Mouse (Mus musculus): ENCODE results near the gene 1700025G04Rik. TPM values are rescaled to one million over a fixed set of nuclear protein-coding genes. Genes with fewer than 3 reads are reported as not detected.

Gene 1700025G04Rik
- polyA plus RNA-seq, 1 experiment from 2014 or later, result 27.8 TPM

GRCm38 (mm10) chr1:151861334-151861995, 228.5 kb downstream of the 1700025G04Rik start:
- H3K36me3 ChIP-seq (ENCODE audit: control insufficient read depth, insufficient read depth, low read length), result no peaks in the 10 kb centered on the region
- ATAC-seq (ENCODE audit: low FRiP score, low TSS enrichment), result no peak
- no peaks in the 10 kb centered on the region for H3K9me3 ChIP-seq (ENCODE audit: control insufficient read depth, low read length)
- WGBS, result 67% methylated on average over 20 of the region's 20 CpGs
- H3K4me2 ChIP-seq (ENCODE audit: low read length), result no peak overlapping the region
- no peaks in the 10 kb centered on the region for H3K27me3 ChIP-seq (ENCODE audit: control insufficient read depth, insufficient read depth, low read length)
- no peaks in the 10 kb centered on the region for H3K4me1 ChIP-seq (ENCODE audit: control insufficient read depth, insufficient read depth, low read length)
- no peak overlapping the region for H3K9ac ChIP-seq (replicated peaks; ENCODE audit: low read length)
- H3K4me3 ChIP-seq (replicated peaks; ENCODE audit: low read depth, low read length), result no peak overlapping the region
- H3K27ac ChIP-seq (replicated peaks; ENCODE audit: low read depth, low read length), result no peak overlapping the region
- DNase-seq, result no peak

- H3K9ac ChIP-seq (replicated peaks; ENCODE audit: low read length), result no peak overlapping the region
- ATAC-seq (ENCODE audit: low FRiP score, low TSS enrichment) (no peak), DNase-seq (no peak)
- no peaks in the 10 kb centered on the region for H3K27me3 ChIP-seq (ENCODE audit: control insufficient read depth, insufficient read depth, low read length)
- H3K9me3 ChIP-seq (ENCODE audit: control insufficient read depth, low read length), result no peaks in the 10 kb centered on the region
- no peaks in the 10 kb centered on the region for H3K4me1 ChIP-seq (ENCODE audit: control insufficient read depth, insufficient read depth, low read length)
- H3K36me3 ChIP-seq (ENCODE audit: control insufficient read depth, insufficient read depth, low read length), result no peaks in the 10 kb centered on the region
- H3K4me2 ChIP-seq (ENCODE audit: low read length), result no peak overlapping the region
- H3K4me3 ChIP-seq (replicated peaks; ENCODE audit: low read depth, low read length), result no peak overlapping the region
- 95% methylated on average over 1 of the region's 1 CpGs for WGBS
- H3K27ac ChIP-seq (replicated peaks; ENCODE audit: low read depth, low read length), result no peak overlapping the region
Observed at GRCm38 (mm10) chr1:151858474-151858873, 231.5 kb downstream of the 1700025G04Rik start.

- H3K4me1 ChIP-seq (ENCODE audit: control insufficient read depth, insufficient read depth, low read length), result no peaks in the 10 kb centered on the region
- no peak for ATAC-seq (ENCODE audit: low FRiP score, low TSS enrichment)
- H3K4me2 ChIP-seq (ENCODE audit: low read length), result no peak overlapping the region
- DNase-seq, result no peak
- H3K36me3 ChIP-seq (ENCODE audit: control insufficient read depth, insufficient read depth, low read length), result no peaks in the 10 kb centered on the region
- 65% methylated on average over 1 of the region's 1 CpGs for WGBS
- H3K4me3 ChIP-seq (replicated peaks; ENCODE audit: low read depth, low read length), result no peak overlapping the region
- H3K9me3 ChIP-seq (ENCODE audit: control insufficient read depth, low read length), result no peaks in the 10 kb centered on the region
- H3K27me3 ChIP-seq (ENCODE audit: control insufficient read depth, insufficient read depth, low read length), result no peaks in the 10 kb centered on the region
- no peak overlapping the region for H3K27ac ChIP-seq (replicated peaks; ENCODE audit: low read depth, low read length)
- no peak overlapping the region for H3K9ac ChIP-seq (replicated peaks; ENCODE audit: low read length)
Observed at GRCm38 (mm10) chr1:151855561-151855960, 234.4 kb downstream of the 1700025G04Rik start.

- 14% methylated on average over 3 of the region's 3 CpGs for WGBS
- DNase-seq (no peak), ATAC-seq (ENCODE audit: low FRiP score, low TSS enrichment) (no peak)
- Histone ChIP-seq H3K36me3 (ENCODE audit: control insufficient read depth, insufficient read depth, low read length) (no peaks in the 10 kb centered on the region), H3K27ac (replicated peaks; ENCODE audit: low read depth, low read length) (no peak overlapping the region), H3K9me3 (ENCODE audit: control insufficient read depth, low read length) (no peaks in the 10 kb centered on the region), H3K9ac (replicated peaks; ENCODE audit: low read length) (no peak overlapping the region), H3K27me3 (ENCODE audit: control insufficient read depth, insufficient read depth, low read length) (no peaks in the 10 kb centered on the region), H3K4me3 (replicated peaks; ENCODE audit: low read depth, low read length) (no peak overlapping the region), H3K4me2 (ENCODE audit: low read length) (no peak overlapping the region), H3K4me1 (ENCODE audit: control insufficient read depth, insufficient read depth, low read length) (no peaks in the 10 kb centered on the region)
Observed at GRCm38 (mm10) chr1:151851976-151852375, 237.9 kb downstream of the 1700025G04Rik start.

- H3K36me3 ChIP-seq (ENCODE audit: control insufficient read depth, insufficient read depth, low read length), result no peaks in the 10 kb centered on the region
- WGBS, result 81% methylated on average over 20 of the region's 20 CpGs
- no peak overlapping the region for H3K9ac ChIP-seq (replicated peaks; ENCODE audit: low read length)
- H3K9me3 ChIP-seq (ENCODE audit: control insufficient read depth, low read length), result no peaks in the 10 kb centered on the region
- DNase-seq (peak; percentile 34), ATAC-seq (ENCODE audit: low FRiP score, low TSS enrichment) (no peak)
- no peaks in the 10 kb centered on the region for H3K4me1 ChIP-seq (ENCODE audit: control insufficient read depth, insufficient read depth, low read length)
- H3K27me3 ChIP-seq (ENCODE audit: control insufficient read depth, insufficient read depth, low read length), result no peaks in the 10 kb centered on the region
- no peak overlapping the region for H3K4me3 ChIP-seq (replicated peaks; ENCODE audit: low read depth, low read length)
- no peak overlapping the region for H3K27ac ChIP-seq (replicated peaks; ENCODE audit: low read depth, low read length)
- H3K4me2 ChIP-seq (ENCODE audit: low read length), result no peak overlapping the region
Observed at GRCm38 (mm10) chr1:151851051-151851848, 238.7 kb downstream of the 1700025G04Rik start.

- 85% methylated on average over 16 of the region's 16 CpGs for WGBS
- Histone ChIP-seq H3K4me1 (ENCODE audit: control insufficient read depth, insufficient read depth, low read length) (no peaks in the 10 kb centered on the region), H3K36me3 (ENCODE audit: control insufficient read depth, insufficient read depth, low read length) (no peaks in the 10 kb centered on the region), H3K4me3 (replicated peaks; ENCODE audit: low read depth, low read length) (no peak overlapping the region), H3K9ac (replicated peaks; ENCODE audit: low read length) (no peak overlapping the region), H3K9me3 (ENCODE audit: control insufficient read depth, low read length) (no peaks in the 10 kb centered on the region), H3K27me3 (ENCODE audit: control insufficient read depth, insufficient read depth, low read length) (no peaks in the 10 kb centered on the region), H3K27ac (replicated peaks; ENCODE audit: low read depth, low read length) (no peak overlapping the region), H3K4me2 (ENCODE audit: low read length) (no peak overlapping the region)
- ATAC-seq (ENCODE audit: low FRiP score, low TSS enrichment) (no peak), DNase-seq (no peak)
Observed at GRCm38 (mm10) chr1:151849993-151850608, 239.8 kb downstream of the 1700025G04Rik start.

- Histone ChIP-seq H3K4me2 (ENCODE audit: low read length) (no peak overlapping the region), H3K27ac (replicated peaks; ENCODE audit: low read depth, low read length) (no peak overlapping the region), H3K9me3 (ENCODE audit: control insufficient read depth, low read length) (no peaks in the 10 kb centered on the region), H3K27me3 (ENCODE audit: control insufficient read depth, insufficient read depth, low read length) (no peaks in the 10 kb centered on the region), H3K9ac (replicated peaks; ENCODE audit: low read length) (no peak overlapping the region), H3K4me1 (ENCODE audit: control insufficient read depth, insufficient read depth, low read length) (no peaks in the 10 kb centered on the region), H3K36me3 (ENCODE audit: control insufficient read depth, insufficient read depth, low read length) (no peaks in the 10 kb centered on the region), H3K4me3 (replicated peaks; ENCODE audit: low read depth, low read length) (no peak overlapping the region)
- ATAC-seq (ENCODE audit: low FRiP score, low TSS enrichment), result no peak
- 88% methylated on average over 2 of the region's 2 CpGs for WGBS
- DNase-seq, result no peak
Observed at GRCm38 (mm10) chr1:151848286-151848685, 241.6 kb downstream of the 1700025G04Rik start.

- Histone ChIP-seq H3K4me1 (ENCODE audit: control insufficient read depth, insufficient read depth, low read length) (no peaks in the 10 kb centered on the region), H3K27me3 (ENCODE audit: control insufficient read depth, insufficient read depth, low read length) (no peaks in the 10 kb centered on the region), H3K9ac (replicated peaks; ENCODE audit: low read length) (no peak overlapping the region), H3K4me2 (ENCODE audit: low read length) (no peak overlapping the region), H3K27ac (replicated peaks; ENCODE audit: low read depth, low read length) (peak overlapping the region; percentile 15; the same call in 1 of the 2 replicates), H3K9me3 (ENCODE audit: control insufficient read depth, low read length) (no peaks in the 10 kb centered on the region), H3K36me3 (ENCODE audit: control insufficient read depth, insufficient read depth, low read length) (no peaks in the 10 kb centered on the region), H3K4me3 (replicated peaks; ENCODE audit: low read depth, low read length) (no peak overlapping the region)
- peak; percentile 24 for DNase-seq
- no peak for ATAC-seq (ENCODE audit: low FRiP score, low TSS enrichment)
- 58% methylated on average over 19 of the region's 19 CpGs for whole genome bisulfite sequencing
Observed at GRCm38 (mm10) chr1:151845926-151846782, 243.8 kb downstream of the 1700025G04Rik start.

Data from midbrain, embryonic 14.5 days (tissue).